Mouse (Mus musculus): ENCODE results near the gene Gm49342. TPM values are rescaled to one million over a fixed set of nuclear protein-coding genes. Genes with fewer than 3 reads are reported as not detected.
"Not testable (repeated sequence)": the region's sequence is repeated elsewhere in the genome, so short reads cannot be mapped to it uniquely, and the experiment has no call there.

The Gm49342 gene
- polyA plus RNA-seq, 1 experiment from 2014 or later: not detected

DNA sequence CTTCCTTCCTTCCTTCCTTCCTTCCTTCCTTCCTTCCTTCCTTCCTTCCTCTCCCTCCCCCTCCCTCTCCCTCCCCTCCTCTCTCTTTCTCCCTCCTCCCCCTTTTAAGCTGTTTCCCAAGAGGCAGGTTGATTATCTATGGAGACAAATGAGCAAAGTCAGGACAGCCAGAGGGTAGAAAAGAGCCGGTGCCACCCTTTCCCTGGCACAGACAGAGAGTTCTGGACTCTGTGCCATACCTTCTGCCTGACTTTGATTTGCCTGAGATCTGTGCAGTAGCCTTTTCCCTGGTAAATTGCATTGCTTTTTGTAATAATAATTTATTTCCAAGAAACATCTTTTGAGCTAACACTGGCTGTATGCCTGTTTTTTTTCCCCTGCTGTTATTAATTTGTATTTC is 24.7 kb downstream of the Gm49342 start:
- no peak overlapping the region for H3K4me3 ChIP-seq (ENCODE audit: low read depth, low read length)
- H3K36me3 ChIP-seq (ENCODE audit: control insufficient read depth, insufficient read depth, low read length): no peaks in the 10 kb centered on the region
- DNase-seq (ENCODE audit: low spot score): no peak
- no peak overlapping the region for H3K9ac ChIP-seq (ENCODE audit: low read length)
- H3K4me2 ChIP-seq (ENCODE audit: low read depth, severe bottlenecking): no peak overlapping the region
- no peak overlapping the region for H3K27ac ChIP-seq (replicated peaks; ENCODE audit: low read depth, low read length)
- 48% methylated on average over 1 of the region's 1 CpGs for WGBS
- no peaks in the 10 kb centered on the region for H3K9me3 ChIP-seq (ENCODE audit: control insufficient read depth, low read length)
- H3K4me1 ChIP-seq (ENCODE audit: control insufficient read depth, insufficient read depth, low read length): no peaks in the 10 kb centered on the region
- ATAC-seq (ENCODE audit: insufficient number of reproducible peaks, low FRiP score, low TSS enrichment, low read depth): no peak
- no peaks in the 10 kb centered on the region for H3K27me3 ChIP-seq (ENCODE audit: control insufficient read depth, insufficient read depth, low read length)

GRCm38 (mm10) chr14:50969558-50970544 is 25.5 kb downstream of the Gm49342 start:
- H3K9me3 ChIP-seq (ENCODE audit: control insufficient read depth, low read length): no peaks in the 10 kb centered on the region
- DNase-seq (ENCODE audit: low spot score) (no peak), ATAC-seq (ENCODE audit: insufficient number of reproducible peaks, low FRiP score, low TSS enrichment, low read depth) (no peak)
- H3K27me3 ChIP-seq (ENCODE audit: control insufficient read depth, insufficient read depth, low read length): no peaks in the 10 kb centered on the region
- H3K4me2 ChIP-seq (ENCODE audit: low read depth, severe bottlenecking): no peak overlapping the region
- 53% methylated on average over 12 of the region's 12 CpGs for WGBS
- no peak overlapping the region for H3K9ac ChIP-seq (ENCODE audit: low read length)
- no peak overlapping the region for H3K4me3 ChIP-seq (ENCODE audit: low read depth, low read length)
- H3K36me3 ChIP-seq (ENCODE audit: control insufficient read depth, insufficient read depth, low read length): no peaks in the 10 kb centered on the region
- H3K4me1 ChIP-seq (ENCODE audit: control insufficient read depth, insufficient read depth, low read length): no peaks in the 10 kb centered on the region
- H3K27ac ChIP-seq (replicated peaks; ENCODE audit: low read depth, low read length): no peak overlapping the region

DNA sequence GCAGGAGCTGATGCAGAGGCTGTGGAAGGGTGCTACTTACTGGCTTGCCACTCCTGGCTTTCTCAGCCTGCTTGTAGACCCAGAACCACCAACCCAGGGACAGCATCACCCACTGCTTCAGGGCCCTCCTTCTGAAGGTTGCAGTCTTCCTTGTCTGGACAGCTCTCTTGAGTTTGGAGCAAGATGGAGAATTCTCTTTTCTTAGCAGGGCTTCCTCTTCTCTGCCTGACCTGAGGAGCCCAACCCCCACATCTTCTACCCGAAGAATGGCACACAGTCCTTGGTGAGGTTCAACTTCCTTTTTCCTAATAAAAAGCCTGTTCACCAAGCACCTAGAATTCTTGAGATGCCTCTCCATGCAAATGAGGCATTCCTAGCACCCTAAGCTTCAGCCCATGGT is 26.5 kb downstream of the Gm49342 start:
- H3K27ac ChIP-seq (replicated peaks; ENCODE audit: low read depth, low read length): no peak overlapping the region
- no peaks in the 10 kb centered on the region for H3K9me3 ChIP-seq (ENCODE audit: control insufficient read depth, low read length)
- no peak overlapping the region for H3K4me3 ChIP-seq (ENCODE audit: low read depth, low read length)
- 82% methylated on average over 1 of the region's 1 CpGs for WGBS
- H3K9ac ChIP-seq (ENCODE audit: low read length): no peak overlapping the region
- H3K4me1 ChIP-seq (ENCODE audit: control insufficient read depth, insufficient read depth, low read length): no peaks in the 10 kb centered on the region
- no peaks in the 10 kb centered on the region for H3K27me3 ChIP-seq (ENCODE audit: control insufficient read depth, insufficient read depth, low read length)
- H3K4me2 ChIP-seq (ENCODE audit: low read depth, severe bottlenecking): no peak overlapping the region
- DNase-seq (ENCODE audit: low spot score): no peak
- no peak for ATAC-seq (ENCODE audit: insufficient number of reproducible peaks, low FRiP score, low TSS enrichment, low read depth)
- no peaks in the 10 kb centered on the region for H3K36me3 ChIP-seq (ENCODE audit: control insufficient read depth, insufficient read depth, low read length)

GRCm38 (mm10) chr14:50973054-50973453 is 28.7 kb downstream of the Gm49342 start:
- not testable (repeated sequence) for H3K4me1 ChIP-seq (ENCODE audit: control insufficient read depth, insufficient read depth, low read length); H3K4me3 ChIP-seq (ENCODE audit: low read depth, low read length); H3K4me2 ChIP-seq (ENCODE audit: low read depth, severe bottlenecking); H3K27ac ChIP-seq (replicated peaks; ENCODE audit: low read depth, low read length); ATAC-seq (ENCODE audit: insufficient number of reproducible peaks, low FRiP score, low TSS enrichment, low read depth); H3K9ac ChIP-seq (ENCODE audit: low read length); DNase-seq (ENCODE audit: low spot score); H3K9me3 ChIP-seq (ENCODE audit: control insufficient read depth, low read length); H3K36me3 ChIP-seq (ENCODE audit: control insufficient read depth, insufficient read depth, low read length); H3K27me3 ChIP-seq (ENCODE audit: control insufficient read depth, insufficient read depth, low read length)
- WGBS: 93% methylated on average over 4 of the region's 5 CpGs

DNA sequence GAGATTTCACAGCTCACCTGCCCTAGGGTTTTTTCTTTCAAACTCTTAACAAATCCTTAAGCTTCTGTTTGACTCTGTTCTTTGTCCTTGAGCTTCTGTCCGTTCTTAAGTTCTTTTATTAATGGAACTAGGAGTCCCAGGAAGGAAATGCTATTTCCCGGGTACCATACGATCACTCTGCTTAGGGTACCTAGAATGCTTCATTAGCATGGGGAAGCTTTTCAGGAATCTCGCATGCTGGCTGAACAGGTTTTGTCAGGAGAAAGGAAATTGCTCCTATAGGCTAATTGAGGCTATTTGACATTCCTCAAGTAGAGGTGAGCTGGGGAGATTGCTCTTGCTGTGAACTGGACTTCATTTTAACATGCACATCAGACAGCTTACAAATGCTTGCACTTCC is 29.4 kb downstream of the Gm49342 start:
- Histone ChIP-seq H3K9ac (ENCODE audit: low read length) (no peak overlapping the region), H3K9me3 (ENCODE audit: control insufficient read depth, low read length) (no peaks in the 10 kb centered on the region), H3K4me1 (ENCODE audit: control insufficient read depth, insufficient read depth, low read length) (no peaks in the 10 kb centered on the region), H3K4me2 (ENCODE audit: low read depth, severe bottlenecking) (no peak overlapping the region), H3K27ac (replicated peaks; ENCODE audit: low read depth, low read length) (no peak overlapping the region), H3K4me3 (ENCODE audit: low read depth, low read length) (no peak overlapping the region), H3K27me3 (ENCODE audit: control insufficient read depth, insufficient read depth, low read length) (no peaks in the 10 kb centered on the region), H3K36me3 (ENCODE audit: control insufficient read depth, insufficient read depth, low read length) (no peaks in the 10 kb centered on the region)
- no peak for ATAC-seq (ENCODE audit: insufficient number of reproducible peaks, low FRiP score, low TSS enrichment, low read depth)
- 39% methylated on average over 4 of the region's 4 CpGs for whole genome bisulfite sequencing
- DNase-seq (ENCODE audit: low spot score): no peak

DNA sequence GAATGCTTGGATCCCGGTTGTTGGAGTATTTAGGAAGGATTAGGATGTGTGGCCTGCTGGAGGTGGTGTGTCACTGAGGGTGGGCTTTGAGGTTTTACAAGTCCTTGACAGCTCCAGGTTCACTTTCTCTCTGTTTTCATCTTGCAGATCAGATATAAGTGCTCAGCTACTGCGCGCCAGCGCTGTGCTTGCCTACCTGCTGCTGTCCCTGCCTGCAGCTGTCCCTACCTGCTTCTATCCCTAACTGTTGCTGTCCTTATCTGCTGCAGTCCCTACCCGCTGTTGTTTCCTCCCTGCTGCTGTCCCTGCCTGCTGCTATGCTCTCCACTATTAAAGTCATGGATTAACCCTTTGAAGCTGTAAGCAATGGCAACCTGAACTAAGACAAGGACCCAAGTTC is 30.7 kb downstream of the Gm49342 start:
- H3K4me1 ChIP-seq (ENCODE audit: control insufficient read depth, insufficient read depth, low read length): no peaks in the 10 kb centered on the region
- no peak overlapping the region for H3K4me3 ChIP-seq (ENCODE audit: low read depth, low read length)
- H3K27me3 ChIP-seq (ENCODE audit: control insufficient read depth, insufficient read depth, low read length): no peaks in the 10 kb centered on the region
- H3K27ac ChIP-seq (replicated peaks; ENCODE audit: low read depth, low read length): no peak overlapping the region
- H3K9ac ChIP-seq (ENCODE audit: low read length): no peak overlapping the region
- ATAC-seq (ENCODE audit: insufficient number of reproducible peaks, low FRiP score, low TSS enrichment, low read depth) (no peak), DNase-seq (ENCODE audit: low spot score) (no peak)
- WGBS: 52% methylated on average over 5 of the region's 5 CpGs
- H3K9me3 ChIP-seq (ENCODE audit: control insufficient read depth, low read length): no peaks in the 10 kb centered on the region
- no peak overlapping the region for H3K4me2 ChIP-seq (ENCODE audit: low read depth, severe bottlenecking)
- H3K36me3 ChIP-seq (ENCODE audit: control insufficient read depth, insufficient read depth, low read length): no peaks in the 10 kb centered on the region

- Histone ChIP-seq H3K9me3 (ENCODE audit: control insufficient read depth, low read length) (no peaks in the 10 kb centered on the region), H3K4me3 (ENCODE audit: low read depth, low read length) (no peak overlapping the region), H3K27ac (replicated peaks; ENCODE audit: low read depth, low read length) (no peak overlapping the region), H3K4me2 (ENCODE audit: low read depth, severe bottlenecking) (no peak overlapping the region), H3K9ac (ENCODE audit: low read length) (no peak overlapping the region), H3K36me3 (ENCODE audit: control insufficient read depth, insufficient read depth, low read length) (no peaks in the 10 kb centered on the region), H3K27me3 (ENCODE audit: control insufficient read depth, insufficient read depth, low read length) (no peaks in the 10 kb centered on the region), H3K4me1 (ENCODE audit: control insufficient read depth, insufficient read depth, low read length) (no peaks in the 10 kb centered on the region)
- 49% methylated on average over 9 of the region's 9 CpGs for WGBS
- DNase-seq (ENCODE audit: low spot score) (no peak), ATAC-seq (ENCODE audit: insufficient number of reproducible peaks, low FRiP score, low TSS enrichment, low read depth) (no peak)
These were observed 32.4 kb downstream of the Gm49342 start for GRCm38 (mm10) chr14:50976674-50977073.

GRCm38 (mm10) chr14:50978451-50978850 is 34.1 kb downstream of the Gm49342 start:
- not testable (repeated sequence) for H3K27me3 ChIP-seq (ENCODE audit: control insufficient read depth, insufficient read depth, low read length); H3K4me2 ChIP-seq (ENCODE audit: low read depth, severe bottlenecking); H3K27ac ChIP-seq (replicated peaks; ENCODE audit: low read depth, low read length); H3K4me3 ChIP-seq (ENCODE audit: low read depth, low read length); ATAC-seq (ENCODE audit: insufficient number of reproducible peaks, low FRiP score, low TSS enrichment, low read depth); H3K9ac ChIP-seq (ENCODE audit: low read length); DNase-seq (ENCODE audit: low spot score); H3K4me1 ChIP-seq (ENCODE audit: control insufficient read depth, insufficient read depth, low read length); H3K36me3 ChIP-seq (ENCODE audit: control insufficient read depth, insufficient read depth, low read length); H3K9me3 ChIP-seq (ENCODE audit: control insufficient read depth, low read length)
- 88% methylated on average over 6 of the region's 6 CpGs for WGBS

Measured in limb, embryonic 11.5 days (tissue).